Mouse (Mus musculus): Measurements from ENCODE around the gene Tchh. TPM values are rescaled to one million over a fixed set of nuclear protein-coding genes. Genes with fewer than 3 reads are reported as not detected.
"Not testable (repeated sequence)": the region's sequence is repeated elsewhere in the genome, so short reads cannot be mapped to it uniquely, and the experiment has no call there.

Tchh gene
- total RNA-seq, 2 experiments from 2014 or later: 2.0 to 2.3 TPM

GRCm38 (mm10) chr3:93488541-93488940, 46.4 kb downstream of the Tchh start:
- no peak for DNase-seq (ENCODE audit: low spot score in 2 of 2)
- intact Hi-C loops (cut with DNase I): loop anchor here (5.0 kb wide), 1 partner anchor 46 kb away; the partner anchor contains the start of gene Tchh

- no peak for DNase-seq (ENCODE audit: low spot score in 2 of 2)
- intact Hi-C loops (cut with DNase I): loop anchor here (10.0 kb wide), 1 partner anchor 377 kb away; no protein-coding TSS in a partner anchor
Observed at GRCm38 (mm10) chr3:93492176-93492575, 50.0 kb downstream of the Tchh start.

GRCm38 (mm10) chr3:93493992-93494391, 51.9 kb downstream of the Tchh start:
- intact Hi-C loops (cut with DNase I): loop anchor here (1.0 to 10.0 kb wide), 2 partner anchors 132 to 379 kb away; no protein-coding TSS in a partner anchor
- DNase-seq (ENCODE audit: low spot score in 2 of 2): peak; percentile 21 to 45

GRCm38 (mm10) chr3:93494774-93495173, 52.6 kb downstream of the Tchh start:
- DNase-seq (ENCODE audit: low spot score in 2 of 2): not testable (repeated sequence)
- intact Hi-C loops (cut with DNase I): loop anchor here (1.0 to 10.0 kb wide), 2 partner anchors 132 to 380 kb away; no protein-coding TSS in a partner anchor

GRCm38 (mm10) chr3:93497131-93497530, 55.0 kb downstream of the Tchh start:
- DNase-seq (ENCODE audit: low spot score in 2 of 2): no peak
- intact Hi-C loops (cut with DNase I): loop anchor here (10.0 kb wide), 1 partner anchor 382 kb away; no protein-coding TSS in a partner anchor

Small RNA genes within 50 kb of the gene (microRNA-seq; reads per million reads assigned to microRNA genes)
- gene Gm22752: not detected

Other genes with a start within 250 kb of the Tchh start
- not detected for gene Flg2, start 245.1 kb upstream of the Tchh start, total RNA-seq (2021)
- not detected for gene Flg, start 168.8 kb upstream of the Tchh start, total RNA-seq (2021)
- not detected for gene Hrnr, start 122.6 kb upstream of the Tchh start, total RNA-seq (2021)
- gene Rptn, start 48.6 kb upstream of the Tchh start, total RNA-seq (2021): not detected
- not detected for gene Tchhl1, start 26.4 kb downstream of the Tchh start, total RNA-seq (2021)
- 1 to 10 TPM; 7.0 to 9.9 TPM for gene S100a11, start 78.2 kb downstream of the Tchh start, total RNA-seq (2021)
- 10 to 100 TPM; 32.5 to 40.0 TPM for gene S100a10, start 112.8 kb downstream of the Tchh start, total RNA-seq (2021)
- not detected for gene Tdpoz2, start 210.4 kb downstream of the Tchh start, total RNA-seq (2021)
- gene Tdpoz1, start 234.0 kb downstream of the Tchh start, total RNA-seq (2021): not detected